Mouse (Mus musculus) MEL (cell line): ENCODE results near the gene Mllt11. TPM values are rescaled to one million over a fixed set of nuclear protein-coding genes. Genes with fewer than 3 reads are reported as not detected.

Source experiments
- DNase-seq: peaks from one replicate; pipeline ENCODE4 v3.0.0; 2011; ENCODE audit warnings: low read depth, low spot score
- H3K27ac ChIP-seq: 2 replicates; pipeline ENCODE4 v1.5.1; 2012; ENCODE audit warnings: low read depth, mild to moderate bottlenecking, control low read depth, low read length, moderate library complexity; ENCODE audit not compliant: control insufficient read depth
- H3K27me3 ChIP-seq, 2 experiments: fragments of 150-350 bp in 1 of 2; sonication (generic) in 1 of 2; 2 replicates each; pipeline ENCODE4 v1.6.1; 2012; ENCODE audit warnings: low read length in 2 of 2, mild to moderate bottlenecking in 2 of 2, improper control_type of control experiment in 1 of 2, moderate library complexity in 1 of 2; ENCODE audit not compliant: insufficient read depth in 2 of 2, control insufficient read depth in 1 of 2
- H3K36me3 ChIP-seq, 2 experiments: 2 replicates each; pipeline ENCODE4 v1.6.1; 2012 to 2014; ENCODE audit warnings: low read length in 2 of 2, improper control_type of control experiment in 1 of 2, inconsistent platforms in 1 of 2, mild to moderate bottlenecking in 1 of 2; ENCODE audit not compliant: insufficient read depth in 2 of 2, control insufficient read depth in 1 of 2
- H3K4me1 ChIP-seq, 2 experiments: fragments of 150-350 bp in 1 of 2; sonication (generic) in 1 of 2; 2 replicates each; pipeline ENCODE4 v1.6.1; 2012; ENCODE audit warnings: low read length in 2 of 2, improper control_type of control experiment in 1 of 2, mild to moderate bottlenecking in 1 of 2; ENCODE audit not compliant: insufficient read depth in 2 of 2, control insufficient read depth in 1 of 2
- H3K4me3 ChIP-seq, 2 experiments: fragments of 150-350 bp in 1 of 2; sonication (generic) in 1 of 2; 2 replicates each; pipeline ENCODE4 v1.5.1; 2012; ENCODE audit warnings: low read depth in 2 of 2, low read length in 2 of 2, mild to moderate bottlenecking in 2 of 2, moderate library complexity in 2 of 2, control low read depth in 1 of 2, improper control_type of control experiment in 1 of 2; ENCODE audit not compliant: control insufficient read depth in 1 of 2, insufficient read depth in 1 of 2
- H3K79me2 ChIP-seq: 2 replicates; pipeline ENCODE4 v1.6.1; 2012; ENCODE audit warnings: mild to moderate bottlenecking, low read length, moderate library complexity; ENCODE audit not compliant: control insufficient read depth, poor library complexity, insufficient read depth
- H3K9ac ChIP-seq: 2 replicates; pipeline ENCODE4 v1.6.1; 2012; ENCODE audit warnings: low read depth, mild to moderate bottlenecking, control low read depth, low read length, moderate library complexity; ENCODE audit not compliant: control insufficient read depth, poor library complexity, severe bottlenecking
- H3K9me3 ChIP-seq: fragments of 150-350 bp; sonication (generic); replicated peaks from 2 replicates; pipeline ENCODE4 v1.6.1; 2012; ENCODE audit warnings: mild to moderate bottlenecking, low read length, improper control_type of control experiment, moderate library complexity; ENCODE audit not compliant: insufficient read depth
- BHLHE40 ChIP-seq: IDR thresholded peaks from 2 replicates; pipeline ENCODE4 v1.6.1; 2012; ENCODE audit warnings: low read depth, mild to moderate bottlenecking, inconsistent platforms, low read length, improper control_type of control experiment, borderline replicate concordance
- CHD1 ChIP-seq: IDR thresholded peaks from 2 replicates; pipeline ENCODE4 v1.6.1; 2012; ENCODE audit warnings: low read depth, mild to moderate bottlenecking, inconsistent platforms, low read length, improper control_type of control experiment
- CHD2 ChIP-seq: IDR thresholded peaks from 2 replicates; pipeline ENCODE4 v1.6.1; 2011; ENCODE audit warnings: low read length, improper control_type of control experiment
- CTCF ChIP-seq, 3 experiments: IDR thresholded peaks in 2 of 3; conservative IDR thresholded peaks in 1 of 3; 2 replicates each; pipeline ENCODE4 v1.5.1; 2011 to 2012; ENCODE audit warnings: low read length in 3 of 3, low read depth in 2 of 3, mild to moderate bottlenecking in 2 of 3, improper control_type of control experiment in 1 of 3, inconsistent platforms in 1 of 3, mixed read lengths in 1 of 3, moderate library complexity in 1 of 3; ENCODE audit not compliant: control insufficient read depth in 1 of 3, insufficient read depth in 1 of 3, poor library complexity in 1 of 3, severe bottlenecking in 1 of 3
- ELF1 ChIP-seq: IDR thresholded peaks from 2 replicates; pipeline ENCODE4 v1.6.1; 2014; ENCODE audit warnings: low read depth, mild to moderate bottlenecking, inconsistent platforms, low read length, improper control_type of control experiment, moderate library complexity
- EP300 ChIP-seq, 2 experiments: IDR thresholded peaks; 2 replicates each; pipeline ENCODE4 v1.6.1; 2011; ENCODE audit warnings: improper control_type of control experiment in 2 of 2, low read length in 2 of 2, low read depth in 1 of 2, mild to moderate bottlenecking in 1 of 2
- GABPA ChIP-seq: IDR thresholded peaks from 2 replicates; pipeline ENCODE4 v1.6.1; 2012; ENCODE audit warnings: low read depth, mild to moderate bottlenecking, inconsistent platforms, low read length, improper control_type of control experiment, moderate library complexity
- GATA1 ChIP-seq: IDR thresholded peaks from 2 replicates; pipeline ENCODE4 v1.6.1; 2011; ENCODE audit warnings: low read depth, low read length, improper control_type of control experiment
- JUND ChIP-seq: IDR thresholded peaks from 2 replicates; pipeline ENCODE4 v1.6.1; 2011; ENCODE audit warnings: low read depth, mild to moderate bottlenecking, improper control_type of control experiment, low read length
- KAT2A ChIP-seq: conservative IDR thresholded peaks from 2 replicates; pipeline ENCODE4 v1.6.1; 2012; ENCODE audit warnings: low read depth, low read length, improper control_type of control experiment, inconsistent platforms
- MEF2A ChIP-seq: IDR thresholded peaks from 2 replicates; pipeline ENCODE4 v1.6.1; 2014; ENCODE audit warnings: low read depth, mild to moderate bottlenecking, inconsistent platforms, low read length, improper control_type of control experiment; ENCODE audit not compliant: poor library complexity, insufficient replicate concordance, severe bottlenecking; ENCODE audit errors: extremely low read depth
- MYB ChIP-seq: IDR thresholded peaks from 2 replicates; pipeline ENCODE4 v1.6.1; 2011; ENCODE audit warnings: mild to moderate bottlenecking, low read depth, low read length, improper control_type of control experiment
- MYC ChIP-seq: IDR thresholded peaks from 2 replicates; pipeline ENCODE4 v1.6.1; 2011; ENCODE audit warnings: low read depth, mild to moderate bottlenecking, low read length, improper control_type of control experiment, moderate library complexity
- POLR2A ChIP-seq, 2 experiments: IDR thresholded peaks; 2 replicates each; pipeline ENCODE4 v1.6.1; 2011 to 2012; ENCODE audit warnings: low read length in 2 of 2, mild to moderate bottlenecking in 2 of 2, control low read depth in 1 of 2, improper control_type of control experiment in 1 of 2, low read depth in 1 of 2, moderate library complexity in 1 of 2; ENCODE audit not compliant: control insufficient read depth in 1 of 2, insufficient read depth in 1 of 2, poor library complexity in 1 of 2
- POLR2AphosphoS2 ChIP-seq: IDR thresholded peaks from 2 replicates; pipeline ENCODE4 v1.6.1; 2011; ENCODE audit warnings: low read length, improper control_type of control experiment
- RCOR1 ChIP-seq: IDR thresholded peaks from 2 replicates; pipeline ENCODE4 v1.6.1; 2012; ENCODE audit warnings: low read depth, mild to moderate bottlenecking, inconsistent platforms, low read length, improper control_type of control experiment
- SMC3 ChIP-seq: IDR thresholded peaks from 2 replicates; pipeline ENCODE4 v1.6.1; 2011; ENCODE audit warnings: low read depth, low read length, improper control_type of control experiment
- TAL1 ChIP-seq: IDR thresholded peaks from 2 replicates; pipeline ENCODE4 v1.6.1; 2012; ENCODE audit warnings: mild to moderate bottlenecking, inconsistent platforms, low read length, moderate library complexity, mixed read lengths
- TCF12 ChIP-seq: IDR thresholded peaks from 2 replicates; pipeline ENCODE4 v1.6.1; 2014; ENCODE audit warnings: low read depth, mild to moderate bottlenecking, inconsistent platforms, low read length, improper control_type of control experiment, moderate library complexity
- UBTF ChIP-seq: IDR thresholded peaks from 2 replicates; pipeline ENCODE4 v1.6.1; 2012; ENCODE audit warnings: low read depth, mild to moderate bottlenecking, inconsistent platforms, low read length, improper control_type of control experiment, moderate library complexity, borderline replicate concordance; ENCODE audit not compliant: insufficient read depth
- USF1 ChIP-seq: IDR thresholded peaks from 2 replicates; pipeline ENCODE4 v1.6.1; 2014; ENCODE audit warnings: low read depth, mild to moderate bottlenecking, inconsistent platforms, low read length, improper control_type of control experiment, moderate library complexity
- USF2 ChIP-seq, 2 experiments: IDR thresholded peaks; 2 replicates each; pipeline ENCODE4 v1.6.1; 2011 to 2012; ENCODE audit warnings: improper control_type of control experiment in 2 of 2, low read length in 2 of 2, borderline replicate concordance in 1 of 2, inconsistent platforms in 1 of 2, low read depth in 1 of 2, mild to moderate bottlenecking in 1 of 2; ENCODE audit not compliant: insufficient read depth in 1 of 2
- ZC3H11A ChIP-seq: IDR thresholded peaks from 2 replicates; pipeline ENCODE4 v1.6.1; 2012; ENCODE audit warnings: low read depth, mild to moderate bottlenecking, inconsistent platforms, low read length, improper control_type of control experiment
- ZMIZ1 ChIP-seq: IDR thresholded peaks from 2 replicates; pipeline ENCODE4 v1.6.1; 2012; ENCODE audit warnings: low read depth, mild to moderate bottlenecking, inconsistent platforms, low read length, improper control_type of control experiment, moderate library complexity
- polyA plus RNA-seq, 2 experiments: library from polyadenylated mRNA; stranded (reverse) in 1 of 2; unstranded in 1 of 2; fragments of >175 nt in 1 of 2; fragments of >200 nt in 1 of 2; gene quantifications; 2 replicates each; pipeline versions ENCODE4 v1.2.1 to v1.2.4; 2012; ENCODE audit warnings: low replicate concordance in 2 of 2, low read depth in 1 of 2; ENCODE audit not compliant: insufficient read length in 2 of 2, insufficient read depth in 1 of 2, missing spikeins in 1 of 2
- total RNA-seq: library from RNA; depleted of rRNA; stranded (reverse); fragments of 300-350 nt; gene quantifications from 2 replicates; pipeline ENCODE4 v1.2.3, GENCODE M21; 2012

Mllt11 gene
- total and polyA plus RNA-seq, 3 experiments = 7.3 to 24.6 TPM; not detected in 1

GRCm38 (mm10) chr3:95203880-95204279 lies 28.1 kb downstream of the Mllt11 start:
- H3K9me3 ChIP-seq = no peaks in the 10 kb centered on the region
- H3K27me3 ChIP-seq = no peaks in the 10 kb centered on the region
- H3K9ac ChIP-seq = no peak overlapping the region
- TF ChIP-seq BHLHE40 (no peak), ZMIZ1 (no peak), MEF2A (no peak), POLR2AphosphoS2 (no peak), MYB (no peak), EP300 (IDR thresholded peaks at IDR 0.05; ENCODE audit: low read depth in 1 of 2, low read length in 2 of 2) (no peak), GATA1 (no peak), GABPA (no peak), CTCF (IDR thresholded peaks at IDR 0.05 in 2 of 3, conservative IDR thresholded peaks at IDR 0.05 in 1 of 3; ENCODE audit: control insufficient read depth in 1 of 3, insufficient read depth in 1 of 3, low read depth in 2 of 3, low read length in 3 of 3, poor library complexity in 1 of 3, severe bottlenecking in 1 of 3) (no peak), CHD2 (no peak), POLR2A (IDR thresholded peaks at IDR 0.05; ENCODE audit: control insufficient read depth in 1 of 2, insufficient read depth in 1 of 2, low read depth in 1 of 2, low read length in 2 of 2, poor library complexity in 1 of 2) (no peak), KAT2A (no peak), USF1 (no peak), ELF1 (no peak), SMC3 (no peak), TCF12 (no peak), JUND (no peak), ZC3H11A (no peak), UBTF (no peak)
- no peak for DNase-seq
- no peak overlapping the region for H3K27ac ChIP-seq
- H3K79me2 ChIP-seq = 0 out of 2 replicates have a peak, but pooled peaks cover 2% of the 10 kb centered on the region
- H3K4me3 ChIP-seq = no peak overlapping the region
- peaks cover 0 to 87% of the 10 kb centered on the region in 2 experiments; a peak in 2 of 4 replicates for H3K36me3 ChIP-seq
- H3K4me1 ChIP-seq = no peaks in the 10 kb centered on the region

GRCm38 (mm10) chr3:95200562-95200961 lies 31.4 kb downstream of the Mllt11 start:
- DNase-seq = no peak
- H3K27ac ChIP-seq = no peak overlapping the region
- no peaks in the 10 kb centered on the region for H3K9me3 ChIP-seq
- H3K4me1 ChIP-seq = no peaks in the 10 kb centered on the region
- no peak overlapping the region for H3K4me3 ChIP-seq
- TF ChIP-seq GABPA (no peak), TCF12 (no peak), TAL1 (no peak), MYC (no peak), RCOR1 (no peak), MEF2A (no peak), USF2 (IDR thresholded peaks at IDR 0.05; ENCODE audit: borderline replicate concordance in 1 of 2, insufficient read depth in 1 of 2, low read depth in 1 of 2, low read length in 2 of 2) (no peak), POLR2AphosphoS2 (no peak), CHD1 (no peak), BHLHE40 (no peak), ZMIZ1 (no peak)
- TF ChIP-seq, all 39 proteins: peak for 0
- Histone ChIP-seq H3K9ac (no peak overlapping the region), H3K79me2 (no peaks in the 10 kb centered on the region), H3K36me3 (peaks cover 0 to 95% of the 10 kb centered on the region in 2 experiments; a peak in 2 of 4 replicates), H3K27me3 (no peaks in the 10 kb centered on the region)
